Mouse (Mus musculus): ENCODE measurements around the gene Arid1a.
"Not testable (repeated sequence)": the region's sequence is repeated elsewhere in the genome, so short reads cannot be mapped to it uniquely, and the experiment has no call there.

Gene Arid1a

GRCm38 (mm10) chr4:133649989-133650699, 106.4 kb downstream of the Arid1a start, which contains the start of gene Zdhhc18:
Gene Zdhhc18 (minus strand): TSS chr4:133650154.
- peak; percentile 74 for DNase-seq

DNA sequence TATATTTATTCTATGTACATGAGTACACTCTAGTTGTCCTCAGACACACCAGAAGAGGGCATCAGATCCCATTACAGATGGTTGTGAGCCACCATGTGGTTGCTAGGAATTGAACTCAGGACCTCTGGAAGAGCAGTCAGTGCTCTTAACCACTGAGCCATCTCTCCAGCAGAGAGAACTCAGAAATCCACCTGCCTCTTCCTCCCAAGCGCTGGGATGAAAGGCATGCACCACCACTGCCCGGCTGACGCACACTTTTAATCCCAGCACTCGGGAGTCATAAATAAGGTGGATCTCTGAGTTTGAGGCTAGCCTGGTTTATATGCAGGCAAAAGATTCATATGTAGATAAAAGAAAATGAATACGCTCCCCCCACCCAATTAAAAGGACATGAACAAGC, 107.1 kb downstream of the Arid1a start:
- DNase-seq = not testable (repeated sequence)

DNA sequence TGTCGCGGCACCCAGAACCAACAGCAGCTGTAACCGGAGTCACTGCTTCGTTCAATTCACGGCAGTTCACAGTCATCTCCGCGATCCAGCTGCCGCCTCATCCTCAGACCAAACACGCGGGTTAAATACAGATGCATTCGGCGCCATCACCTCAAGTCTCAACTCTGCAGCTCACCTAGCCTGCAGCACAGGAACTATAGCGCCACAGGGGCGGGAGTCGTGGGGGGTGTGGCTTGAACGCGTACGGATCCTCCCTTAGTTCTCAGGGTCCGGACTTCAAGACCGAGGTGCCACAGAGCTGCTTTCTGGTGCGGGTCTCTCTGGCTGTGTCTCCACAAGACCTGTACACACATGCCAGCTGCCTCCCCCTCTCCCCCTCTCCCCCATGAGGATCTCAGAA, 110.9 kb downstream of the Arid1a start:
- DNase-seq = no peak

- no peak for DNase-seq
These were observed 111.4 kb downstream of the Arid1a start for GRCm38 (mm10) chr4:133645195-133645594.

DNA sequence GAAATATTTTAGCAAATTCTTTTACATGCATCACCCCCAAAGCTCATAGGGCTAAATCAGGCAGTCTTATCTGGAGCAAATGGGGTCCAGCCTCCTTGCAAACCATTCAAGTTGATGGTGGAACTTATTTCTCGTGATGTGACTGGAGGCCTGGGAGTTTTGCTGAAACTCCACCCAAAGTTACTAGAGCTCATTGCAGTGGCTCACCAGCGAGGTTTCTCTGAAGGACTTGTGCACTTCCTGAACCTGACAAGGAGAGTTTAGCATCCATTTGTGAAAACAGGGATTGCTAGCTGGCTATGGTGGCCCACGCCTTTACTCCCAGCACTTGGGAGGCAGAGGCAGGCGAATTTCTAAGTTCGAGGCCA, 122.5 kb downstream of the Arid1a start:
- no peak for DNase-seq

GRCm38 (mm10) chr4:133633332-133634042, 123.1 kb downstream of the Arid1a start:
- DNase-seq = peak; percentile 89

DNA sequence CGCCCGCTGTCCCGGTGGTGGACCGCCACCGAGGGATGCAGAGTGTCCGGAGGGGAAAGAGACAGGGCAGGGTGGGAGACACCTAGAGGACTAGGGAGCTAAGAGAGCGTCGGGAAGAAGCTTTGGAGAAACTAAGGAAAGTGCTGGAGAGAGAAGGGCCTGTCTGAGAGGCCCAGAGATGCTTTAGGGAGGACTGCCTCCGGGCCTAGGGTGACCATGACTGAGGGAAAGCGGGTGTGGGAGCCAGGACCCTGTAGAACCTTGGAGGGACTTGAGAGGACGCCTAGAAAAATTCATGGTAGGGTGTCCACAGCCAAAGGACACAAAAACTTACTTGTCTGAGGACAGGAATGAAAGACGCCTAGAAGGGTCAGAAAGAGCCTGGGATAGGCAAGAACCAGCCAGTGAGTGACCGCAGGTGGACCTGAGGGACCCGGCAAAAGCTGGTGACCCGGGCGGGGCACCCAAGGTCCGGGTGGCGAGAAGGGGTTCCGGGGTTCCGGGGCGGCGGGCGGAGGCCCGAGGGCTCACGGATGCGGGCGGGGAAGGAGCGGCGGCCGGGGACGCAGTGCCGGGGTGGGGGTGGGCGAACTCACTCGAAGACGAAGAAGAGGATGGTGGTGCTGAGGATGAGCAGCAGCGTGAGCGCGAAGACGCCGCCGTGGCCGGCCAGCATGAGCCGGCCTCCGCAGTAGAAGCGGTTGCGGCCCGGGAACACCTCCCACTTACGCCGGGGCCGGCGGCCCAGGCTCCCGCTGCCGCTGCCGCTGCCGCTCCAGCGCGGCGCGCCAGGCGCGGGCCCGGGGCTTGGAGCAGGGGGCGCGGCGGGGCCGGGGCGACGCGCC, 123.9 kb downstream of the Arid1a start:
- peak; percentile 58 for DNase-seq

DNA sequence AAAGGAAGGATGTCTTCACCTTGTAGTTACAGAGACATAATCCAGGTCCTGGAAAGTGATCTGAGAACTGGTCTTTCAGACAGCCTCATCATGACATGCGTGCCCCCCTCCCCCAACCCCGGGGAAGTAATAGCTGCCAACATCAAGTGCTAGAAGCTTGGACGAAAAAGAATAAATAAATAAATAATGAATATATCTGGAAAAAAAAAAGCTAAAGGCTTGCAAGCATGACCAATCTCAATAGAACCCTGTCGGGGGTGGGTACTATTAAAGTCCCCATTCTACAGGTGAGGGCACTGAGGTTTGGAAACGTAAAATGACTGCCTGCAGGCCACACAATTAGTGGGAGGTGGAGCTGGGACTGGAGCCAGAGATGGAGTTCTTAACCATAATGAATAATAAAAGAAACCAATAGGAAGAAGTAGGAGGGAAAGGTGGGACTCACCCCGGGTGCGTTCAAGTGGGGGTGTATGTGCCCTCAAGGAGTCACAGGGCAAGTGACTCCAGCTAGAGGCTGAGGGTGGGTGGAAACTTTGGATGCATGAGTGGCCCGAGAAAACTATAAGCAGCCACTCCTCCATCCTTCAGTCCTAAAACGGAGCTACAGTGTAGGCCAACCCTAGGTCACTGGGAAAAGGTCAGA, 124.7 kb downstream of the Arid1a start:
- peak; percentile 46 for DNase-seq

DNA sequence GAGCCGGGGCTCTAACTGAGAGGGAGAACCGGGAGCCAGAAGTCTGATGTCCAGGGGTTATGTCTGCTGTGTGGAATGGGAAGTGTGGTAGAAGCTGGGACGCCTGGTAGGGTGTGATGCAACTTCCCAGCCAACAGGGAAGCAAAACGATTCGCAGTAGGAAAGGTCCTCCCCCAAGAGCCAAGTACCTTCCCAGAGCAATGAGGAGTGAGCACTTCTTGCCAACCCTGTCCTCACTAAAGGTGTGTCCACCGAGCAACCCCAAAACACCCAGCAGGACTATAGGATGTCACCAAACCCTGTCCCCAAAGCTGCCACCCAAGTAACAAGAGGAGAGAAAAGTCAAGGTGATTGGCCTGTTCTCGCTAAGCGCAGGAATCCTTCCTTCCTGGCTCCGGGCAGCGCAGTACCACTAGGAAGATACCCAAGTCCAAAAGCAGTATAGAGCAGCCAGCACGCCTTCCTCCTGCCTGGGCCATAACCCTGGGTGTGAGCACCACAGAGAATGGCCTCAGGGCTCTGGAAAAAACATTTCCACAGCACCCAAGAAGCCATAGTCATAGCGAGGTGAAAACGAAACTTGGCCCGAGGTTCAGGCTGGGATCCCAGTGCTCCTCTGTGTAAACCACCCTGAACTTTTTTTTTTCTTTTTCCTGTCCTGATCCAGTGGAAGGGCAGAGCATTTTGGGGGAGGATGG, 125.3 kb downstream of the Arid1a start:
- DNase-seq = no peak

DNA sequence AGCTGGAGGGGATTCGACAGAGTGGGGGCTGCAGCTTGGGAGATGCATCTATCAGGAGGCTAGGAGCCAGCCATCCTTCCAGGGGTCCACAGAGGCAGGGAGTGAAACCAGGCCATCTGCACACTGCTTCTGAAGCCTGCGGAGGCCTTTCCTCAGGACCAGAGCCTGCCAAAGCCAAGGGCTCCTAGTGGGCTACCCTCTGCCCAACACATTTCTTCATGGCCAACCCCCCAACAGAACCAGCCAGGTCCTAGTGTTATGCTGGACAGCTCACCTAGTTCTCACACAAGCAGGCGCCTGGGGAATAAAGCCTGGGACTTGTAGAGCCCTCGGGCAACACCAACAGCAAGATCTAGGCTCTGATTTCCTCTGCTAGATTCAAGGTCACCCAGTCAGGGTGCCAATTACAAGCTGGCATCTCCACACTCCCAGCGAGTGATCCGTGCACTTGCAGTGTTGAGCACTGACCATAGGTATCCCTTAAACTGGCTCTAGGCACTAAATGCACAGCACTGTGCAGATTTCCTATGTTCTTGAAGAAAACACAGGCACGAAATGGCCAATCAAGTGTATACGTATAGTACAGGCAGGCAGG, 126.1 kb downstream of the Arid1a start:
- DNase-seq = peak; percentile 50

- DNase-seq = no peak
These were observed 127.4 kb downstream of the Arid1a start for GRCm38 (mm10) chr4:133629191-133629590.
